Mouse (Mus musculus): ENCODE measurements around the gene Cd8b1. TPM values are rescaled to one million over a fixed set of nuclear protein-coding genes. Genes with fewer than 3 reads are reported as not detected.

The Cd8b1 gene
- polyA plus RNA-seq, 1 experiment from 2014 or later, result not detected

GRCm38 (mm10) chr6:71372041-71372720 is 49.6 kb downstream of the Cd8b1 start:
- no peak overlapping the region for H3K9ac ChIP-seq (replicated peaks)
- no peaks in the 10 kb centered on the region for H3K27me3 ChIP-seq
- 82% methylated on average over 5 of the region's 5 CpGs for WGBS
- ATAC-seq (ENCODE audit: insufficient number of reproducible peaks, insufficient read depth, low FRiP score, low TSS enrichment, low read depth), result no peak
- no peak overlapping the region for H3K4me2 ChIP-seq
- no peak overlapping the region for H3K27ac ChIP-seq
- H3K4me3 ChIP-seq (replicated peaks), result no peak overlapping the region
- H3K36me3 ChIP-seq, result no peaks in the 10 kb centered on the region
- no peaks in the 10 kb centered on the region for H3K4me1 ChIP-seq (replicated peaks)
- no peaks in the 10 kb centered on the region for H3K9me3 ChIP-seq

- Histone ChIP-seq H3K36me3 (no peaks in the 10 kb centered on the region), H3K4me3 (replicated peaks) (no peak within 1 kb of the TSS), H3K4me2 (no peak within 1 kb of the TSS), H3K9ac (replicated peaks) (no peak within 1 kb of the TSS), H3K4me1 (replicated peaks) (no peaks in the 10 kb centered on the region), H3K27me3 (no peaks in the 10 kb centered on the region), H3K9me3 (no peaks in the 10 kb centered on the region), H3K27ac (no peak within 1 kb of the TSS)
- WGBS, result 74% methylated on average over 14 of the region's 14 CpGs
- no peak for ATAC-seq (ENCODE audit: insufficient number of reproducible peaks, insufficient read depth, low FRiP score, low TSS enrichment, low read depth)
Measured at GRCm38 (mm10) chr6:71373249-71373775, 50.7 kb downstream of the Cd8b1 start, which contains the start of gene Cd8a. Gene Cd8a, plus strand, starts transcription at chr6:71373427.

DNA sequence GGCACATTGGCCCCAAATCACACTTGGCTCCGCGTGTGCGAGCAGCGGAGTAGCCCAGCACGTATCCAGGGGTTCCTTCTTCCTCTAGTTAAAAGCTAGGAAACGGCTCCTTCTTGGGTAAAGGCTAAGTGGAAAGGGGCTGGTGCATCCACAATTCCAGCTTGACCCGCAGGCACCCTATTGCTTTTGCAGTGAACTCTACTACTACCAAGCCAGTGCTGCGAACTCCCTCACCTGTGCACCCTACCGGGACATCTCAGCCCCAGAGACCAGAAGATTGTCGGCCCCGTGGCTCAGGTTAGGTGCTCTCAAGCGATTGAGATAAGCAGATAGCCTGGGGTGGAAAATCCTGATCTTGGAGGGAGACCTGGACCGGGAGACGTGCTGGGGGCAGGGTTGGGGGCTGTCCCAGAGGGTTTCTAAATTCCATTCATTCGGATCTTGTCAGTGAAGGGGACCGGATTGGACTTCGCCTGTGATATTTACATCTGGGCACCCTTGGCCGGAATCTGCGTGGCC is 51.8 kb downstream of the Cd8b1 start:
- Histone ChIP-seq H3K4me3 (replicated peaks) (no peak overlapping the region), H3K27me3 (no peaks in the 10 kb centered on the region), H3K9ac (replicated peaks) (no peak overlapping the region), H3K9me3 (no peaks in the 10 kb centered on the region), H3K4me2 (no peak overlapping the region), H3K4me1 (replicated peaks) (no peaks in the 10 kb centered on the region), H3K36me3 (no peaks in the 10 kb centered on the region), H3K27ac (no peak overlapping the region)
- 89% methylated on average over 19 of the region's 19 CpGs for WGBS
- no peak for ATAC-seq (ENCODE audit: insufficient number of reproducible peaks, insufficient read depth, low FRiP score, low TSS enrichment, low read depth)

DNA sequence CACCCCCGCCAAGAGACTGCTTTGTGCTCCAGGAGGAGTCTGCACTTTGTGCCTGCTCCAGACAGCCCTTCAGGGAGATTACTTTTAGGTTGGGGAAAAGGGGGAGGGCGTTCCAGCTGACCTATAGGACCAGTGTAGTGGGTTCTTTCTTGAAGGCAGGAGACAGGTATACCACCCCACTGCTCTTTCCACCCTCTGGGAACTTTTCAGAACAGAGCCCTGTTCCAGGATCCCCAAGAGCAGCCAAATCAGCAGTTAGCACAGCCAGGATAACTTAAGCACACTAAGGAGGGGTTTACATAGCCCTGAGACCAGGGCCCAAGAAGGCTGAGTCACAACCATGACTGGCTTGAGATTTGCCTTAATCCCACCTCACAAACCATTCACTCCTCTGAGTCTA is 52.3 kb downstream of the Cd8b1 start:
- H3K9ac ChIP-seq (replicated peaks), result no peak overlapping the region
- no peak for ATAC-seq (ENCODE audit: insufficient number of reproducible peaks, insufficient read depth, low FRiP score, low TSS enrichment, low read depth)
- H3K27ac ChIP-seq, result no peak overlapping the region
- H3K4me1 ChIP-seq (replicated peaks), result no peaks in the 10 kb centered on the region
- 62% methylated on average over 2 of the region's 2 CpGs for WGBS
- no peaks in the 10 kb centered on the region for H3K36me3 ChIP-seq
- no peaks in the 10 kb centered on the region for H3K27me3 ChIP-seq
- H3K4me3 ChIP-seq (replicated peaks), result no peak overlapping the region
- no peak overlapping the region for H3K4me2 ChIP-seq
- no peaks in the 10 kb centered on the region for H3K9me3 ChIP-seq

- H3K27ac ChIP-seq, result no peak overlapping the region
- no peak overlapping the region for H3K9ac ChIP-seq (replicated peaks)
- no peak overlapping the region for H3K4me3 ChIP-seq (replicated peaks)
- no peaks in the 10 kb centered on the region for H3K36me3 ChIP-seq
- no peak overlapping the region for H3K4me2 ChIP-seq
- WGBS, result 96% methylated on average over 13 of the region's 13 CpGs
- H3K27me3 ChIP-seq, result no peaks in the 10 kb centered on the region
- ATAC-seq (ENCODE audit: insufficient number of reproducible peaks, insufficient read depth, low FRiP score, low TSS enrichment, low read depth), result no peak
- H3K9me3 ChIP-seq, result no peaks in the 10 kb centered on the region
- no peaks in the 10 kb centered on the region for H3K4me1 ChIP-seq (replicated peaks)
Measured at GRCm38 (mm10) chr6:71376711-71377110, 54.1 kb downstream of the Cd8b1 start.

- no peaks in the 10 kb centered on the region for H3K4me1 ChIP-seq (replicated peaks)
- no peak overlapping the region for H3K9ac ChIP-seq (replicated peaks)
- ATAC-seq (ENCODE audit: insufficient number of reproducible peaks, insufficient read depth, low FRiP score, low TSS enrichment, low read depth), result no peak
- H3K4me2 ChIP-seq, result no peak overlapping the region
- H3K9me3 ChIP-seq, result no peaks in the 10 kb centered on the region
- no peak overlapping the region for H3K27ac ChIP-seq
- WGBS, result 87% methylated on average over 5 of the region's 5 CpGs
- H3K36me3 ChIP-seq, result no peaks in the 10 kb centered on the region
- no peak overlapping the region for H3K4me3 ChIP-seq (replicated peaks)
- H3K27me3 ChIP-seq, result no peaks in the 10 kb centered on the region
Measured at GRCm38 (mm10) chr6:71381654-71382053, 59.1 kb downstream of the Cd8b1 start.

Other genes with a start within 250 kb of the Cd8b1 start
- 5.6 and 6.0 TPM in 2 replicates for gene Thnsl2, start 178.3 kb upstream of the Cd8b1 start, polyA plus RNA-seq (2016; fragmentation: Nextera tagmentation; extraction: Ambion mirVana)
- gene Fabp1, start 123.0 kb upstream of the Cd8b1 start, polyA plus RNA-seq (2016; fragmentation: Nextera tagmentation; extraction: Ambion mirVana), result not detected in 2 replicates
- 38.3 and 39.3 TPM in 2 replicates for gene Krcc1, start 51.1 kb upstream of the Cd8b1 start, polyA plus RNA-seq (2016; fragmentation: Nextera tagmentation; extraction: Ambion mirVana)
- 5.1 and 5.2 TPM in 2 replicates for gene Smyd1, start 555 bp upstream of the Cd8b1 start, polyA plus RNA-seq (2016; fragmentation: Nextera tagmentation; extraction: Ambion mirVana)
- gene Cd8a, start 50.6 kb downstream of the Cd8b1 start, polyA plus RNA-seq (2016; fragmentation: Nextera tagmentation; extraction: Ambion mirVana), result 0.06 TPM in 1 of 2 replicates, not detected in the other
- gene Rmnd5a, start 117.8 kb downstream of the Cd8b1 start, polyA plus RNA-seq (2016; fragmentation: Nextera tagmentation; extraction: Ambion mirVana), result 18.7 and 21.1 TPM in 2 replicates
- 18.9 and 20.8 TPM in 2 replicates for gene Rnf103, start 171.1 kb downstream of the Cd8b1 start, polyA plus RNA-seq (2016; fragmentation: Nextera tagmentation; extraction: Ambion mirVana)
- gene Chmp3, start 221.0 kb downstream of the Cd8b1 start, polyA plus RNA-seq (2016; fragmentation: Nextera tagmentation; extraction: Ambion mirVana), result 50.1 and 51.2 TPM in 2 replicates

All from limb, embryonic 12.5 days (tissue).